Mouse (Mus musculus) C2C12 (cell line): ENCODE data around the gene Ldb3.

ENCODE experiments used
- CEBPB ChIP-seq: IDR thresholded peaks from one replicate; pipeline ENCODE4 v1.6.1; 2011; ENCODE audit warnings: low read depth, mild to moderate bottlenecking, control low read depth, moderate library complexity
- CTCF ChIP-seq: IDR thresholded peaks from one replicate; pipeline ENCODE4 v1.5.1; 2011; ENCODE audit not compliant: control insufficient read depth, insufficient read depth, insufficient read length
- FOSL1 ChIP-seq: IDR thresholded peaks from one replicate; pipeline ENCODE4 v1.8.0; 2011; ENCODE audit warnings: mild to moderate bottlenecking, low read length; ENCODE audit not compliant: poor library complexity, insufficient read depth, severe bottlenecking
- MAX ChIP-seq: IDR thresholded peaks from one replicate; pipeline ENCODE4 v1.6.1; 2011; ENCODE audit warnings: mild to moderate bottlenecking, control low read depth
- MYOD1 ChIP-seq: IDR thresholded peaks from one replicate; pipeline ENCODE4 v1.6.1; 2011; ENCODE audit warnings: low read depth; ENCODE audit not compliant: control insufficient read depth, insufficient read length
- MYOG ChIP-seq: IDR thresholded peaks from one replicate; pipeline ENCODE4 v1.6.1; 2011; ENCODE audit not compliant: control insufficient read depth, insufficient read length; ENCODE audit errors: extremely low read depth
- USF1 ChIP-seq: IDR thresholded peaks from one replicate; pipeline ENCODE4 v1.6.1; 2011; ENCODE audit warnings: low read depth, mild to moderate bottlenecking, control low read depth, moderate library complexity

DNA sequence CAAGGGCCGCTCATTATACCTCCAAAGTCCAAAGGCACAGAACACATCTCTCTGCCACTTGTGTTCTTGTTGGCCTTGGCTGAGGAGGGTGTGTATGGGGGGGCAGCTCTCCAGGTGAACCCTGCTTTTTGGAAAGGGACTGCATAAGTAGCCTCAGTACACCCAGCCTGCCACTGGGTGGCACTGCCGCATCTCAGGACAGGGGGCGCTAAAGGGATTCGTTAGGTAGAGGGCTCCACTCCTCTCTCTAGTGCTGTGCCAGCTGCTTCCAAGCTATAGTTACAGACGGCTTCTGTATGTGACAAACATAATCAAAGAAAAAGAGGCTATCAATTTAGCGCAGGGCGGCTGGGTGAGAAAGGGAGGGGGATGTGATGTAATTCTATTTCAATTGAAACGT is 28.3 kb upstream of the Ldb3 start:
- TF ChIP-seq CTCF (peak; percentile 96), USF1 (no peak), MAX (no peak), MYOD1 (no peak), MYOG (no peak), CEBPB (no peak), FOSL1 (no peak)
